Mouse (Mus musculus) liver, embryonic 14.5 days (tissue): Measurements from ENCODE around the gene Mrgbp.

Source experiments
- CTCF ChIP-seq: IDR thresholded peaks from 2 replicates; pipeline ENCODE4 v1.5.1; 2016; ENCODE audit warnings: antibody characterized with exemption, low read depth, control low read depth
- EP300 ChIP-seq: IDR thresholded peaks from 2 replicates; pipeline ENCODE4 v1.6.1; 2016; ENCODE audit warnings: antibody characterized with exemption, low read depth

- TF ChIP-seq CTCF: peak; percentile 96
- no peak for TF ChIP-seq EP300
Measured at GRCm38 (mm10) chr2:180582481-180583153, 1.5 kb downstream of the Mrgbp start.
